Mouse (Mus musculus): ENCODE measurements around the gene Btbd2. TPM values are rescaled to one million over a fixed set of nuclear protein-coding genes. Genes with fewer than 3 reads are reported as not detected.

The Btbd2 gene
- 22.7 and 32.6 TPM in 2 replicates for polyA plus RNA-seq (2012; ENCODE audit: low replicate concordance)

GRCm38 (mm10) chr10:80656863-80657623, at the start of gene Btbd2:
TSS of gene Btbd2 (minus strand) at chr10:80657071.

GRCm38 (mm10) chr10:80701721-80702535, 45.1 kb upstream of the Btbd2 start, which contains the start of the genes Mob3a and Izumo4:
TSS of gene Mob3a (minus strand) at chr10:80701977.
TSS of gene Izumo4 (plus strand) at chr10:80702184.

GRCm38 (mm10) chr10:80677942-80678436, 21.1 kb upstream of the Btbd2 start, which contains the start of gene Mknk2:
TSS of gene Mknk2 (minus strand) at chr10:80678112.

GRCm38 (mm10) chr10:80622661-80623456, 34.0 kb downstream of the Btbd2 start, which contains the start of gene Csnk1g2:
TSS of gene Csnk1g2 (plus strand) at chr10:80622838.

GRCm38 (mm10) chr10:80605721-80606120, 51.1 kb downstream of the Btbd2 start, which contains the start of gene Gm49322:
TSS of gene Gm49322 (plus strand) at chr10:80606021.

GRCm38 (mm10) chr10:80602698-80603325, 54.1 kb downstream of the Btbd2 start, which contains the start of the genes Scamp4 and Adat3:
TSS of gene Scamp4 (plus strand) at chr10:80602872.
TSS of gene Adat3 (plus strand) at chr10:80602880.

Other genes with a start within 250 kb of the Btbd2 start
- gene Tcf3, start 223.4 kb downstream of the Btbd2 start, polyA plus RNA-seq (2012; ENCODE audit: low replicate concordance): 1,132 and 1,188 TPM in 2 replicates
- not detected in 2 replicates for gene Onecut3, start 162.2 kb downstream of the Btbd2 start, polyA plus RNA-seq (2012; ENCODE audit: low replicate concordance)
- gene Atp8b3, start 117.9 kb downstream of the Btbd2 start, polyA plus RNA-seq (2012; ENCODE audit: low replicate concordance): not detected in 2 replicates
- 189 and 285 TPM in 2 replicates for gene Rexo1, start 95.5 kb downstream of the Btbd2 start, polyA plus RNA-seq (2012; ENCODE audit: low replicate concordance)
- 191 and 227 TPM in 2 replicates for gene Klf16, start 79.8 kb downstream of the Btbd2 start, polyA plus RNA-seq (2012; ENCODE audit: low replicate concordance)
- 634 and 1,312 TPM in 2 replicates for gene Abhd17a, start 66.7 kb downstream of the Btbd2 start, polyA plus RNA-seq (2012; ENCODE audit: low replicate concordance)
- 82.3 and 112 TPM in 2 replicates for gene Scamp4, start 54.2 kb downstream of the Btbd2 start, polyA plus RNA-seq (2012; ENCODE audit: low replicate concordance)
- gene Adat3, start 54.2 kb downstream of the Btbd2 start, polyA plus RNA-seq (2012; ENCODE audit: low replicate concordance): 31.5 and 42.1 TPM in 2 replicates
- gene Gm49322, start 51.0 kb downstream of the Btbd2 start, polyA plus RNA-seq (2012; ENCODE audit: low replicate concordance): 1.0 and 3.8 TPM in 2 replicates
- gene Csnk1g2, start 34.2 kb downstream of the Btbd2 start, polyA plus RNA-seq (2012; ENCODE audit: low replicate concordance): 465 and 492 TPM in 2 replicates
- gene Mknk2, start 21.0 kb upstream of the Btbd2 start, polyA plus RNA-seq (2012; ENCODE audit: low replicate concordance): 655 and 955 TPM in 2 replicates
- 20.5 and 25.8 TPM in 2 replicates for gene Mob3a, start 44.9 kb upstream of the Btbd2 start, polyA plus RNA-seq (2012; ENCODE audit: low replicate concordance)
- 8.8 and 12.5 TPM in 2 replicates for gene Izumo4, start 45.1 kb upstream of the Btbd2 start, polyA plus RNA-seq (2012; ENCODE audit: low replicate concordance)
- 30.9 and 34.8 TPM in 2 replicates for gene Ap3d1, start 85.2 kb upstream of the Btbd2 start, polyA plus RNA-seq (2012; ENCODE audit: low replicate concordance)
- gene Dot1l, start 98.1 kb upstream of the Btbd2 start, polyA plus RNA-seq (2012; ENCODE audit: low replicate concordance): 210 and 242 TPM in 2 replicates
- 1,203 and 1,963 TPM in 2 replicates for gene Sf3a2, start 141.1 kb upstream of the Btbd2 start, polyA plus RNA-seq (2012; ENCODE audit: low replicate concordance)
- 158 and 168 TPM in 2 replicates for gene Plekhj1, start 141.6 kb upstream of the Btbd2 start, polyA plus RNA-seq (2012; ENCODE audit: low replicate concordance)
- 1.6 and 3.6 TPM in 2 replicates for gene Amh, start 148.2 kb upstream of the Btbd2 start, polyA plus RNA-seq (2012; ENCODE audit: low replicate concordance)
- gene Jsrp1, start 156.4 kb upstream of the Btbd2 start, polyA plus RNA-seq (2012; ENCODE audit: low replicate concordance): not detected in 2 replicates
- gene Oaz1, start 169.6 kb upstream of the Btbd2 start, polyA plus RNA-seq (2012; ENCODE audit: low replicate concordance): 1,955 and 2,032 TPM in 2 replicates
- gene Lingo3, start 187.0 kb upstream of the Btbd2 start, polyA plus RNA-seq (2012; ENCODE audit: low replicate concordance): 0.27 and 0.65 TPM in 2 replicates
- 82.8 and 101 TPM in 2 replicates for gene Lsm7, start 198.1 kb upstream of the Btbd2 start, polyA plus RNA-seq (2012; ENCODE audit: low replicate concordance)
- 289 and 463 TPM in 2 replicates for gene Sppl2b, start 198.2 kb upstream of the Btbd2 start, polyA plus RNA-seq (2012; ENCODE audit: low replicate concordance)
- gene Tmprss9, start 214.8 kb upstream of the Btbd2 start, polyA plus RNA-seq (2012; ENCODE audit: low replicate concordance): 0.36 and 1.6 TPM in 2 replicates
- 135 and 264 TPM in 2 replicates for gene Timm13, start 243.9 kb upstream of the Btbd2 start, polyA plus RNA-seq (2012; ENCODE audit: low replicate concordance)